Mouse (Mus musculus): ENCODE measurements around the gene Erbb4.

Erbb4 gene

DNA sequence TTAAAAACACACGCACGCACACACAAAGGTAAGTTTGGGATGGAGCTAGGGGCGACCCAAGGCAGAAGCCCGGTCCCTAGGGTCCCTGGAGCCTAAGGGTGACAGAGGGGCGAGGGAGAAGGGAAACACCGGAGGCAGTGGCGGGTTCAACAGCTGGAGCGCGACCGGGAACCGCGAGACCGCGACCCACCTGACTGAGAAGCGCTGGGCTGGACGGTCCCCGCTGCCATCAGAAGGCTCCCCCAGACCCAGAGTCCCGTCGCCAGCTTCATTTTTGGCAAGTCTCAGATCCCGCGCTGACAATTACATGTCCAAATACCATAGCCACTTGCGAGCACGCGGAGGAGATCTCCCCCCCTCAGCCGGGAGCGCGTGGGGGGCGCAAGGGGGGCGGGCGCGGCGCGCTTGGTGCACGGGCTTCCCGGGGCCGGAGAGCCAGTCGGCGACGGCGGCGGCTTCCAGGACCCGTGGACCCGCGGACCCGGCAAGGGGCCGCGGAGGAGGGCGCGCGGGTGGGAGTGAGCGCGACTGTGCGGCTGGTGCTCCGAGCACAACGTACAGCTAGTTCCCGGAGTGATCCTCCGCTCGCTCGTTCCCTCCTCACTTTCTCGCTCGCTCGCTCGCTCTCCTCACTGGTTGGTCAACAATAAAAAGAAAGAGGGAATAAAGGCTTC, at the start of gene Erbb4:
Gene Erbb4 (minus strand): TSS at position 575 of the 674 bp plus-strand sequence.
- no peak for DNase-seq (ENCODE audit: low read depth in 1 of 2, low spot score in 2 of 2)

DNA sequence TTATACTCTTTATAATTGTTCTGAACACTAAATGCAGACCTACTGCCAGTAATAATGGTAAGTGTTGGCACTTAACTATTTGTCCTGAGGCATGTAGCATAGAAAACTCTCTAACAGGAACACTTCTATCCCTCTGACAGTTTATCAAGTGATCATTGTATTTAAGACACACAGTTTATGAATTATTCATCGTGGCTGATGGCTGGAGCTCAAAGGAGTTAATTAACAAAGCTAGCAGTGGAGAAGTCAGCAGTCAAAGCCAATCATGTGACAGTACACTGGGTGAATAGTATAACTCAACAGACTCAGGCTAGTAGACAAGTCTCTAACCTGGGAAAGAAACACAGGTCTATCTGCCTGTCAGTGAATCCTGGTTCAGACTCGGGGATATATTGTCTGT, 49.5 kb upstream of the Erbb4 start:
- DNase-seq (ENCODE audit: low read depth in 1 of 2, low spot score in 2 of 2) = no peak

DNA sequence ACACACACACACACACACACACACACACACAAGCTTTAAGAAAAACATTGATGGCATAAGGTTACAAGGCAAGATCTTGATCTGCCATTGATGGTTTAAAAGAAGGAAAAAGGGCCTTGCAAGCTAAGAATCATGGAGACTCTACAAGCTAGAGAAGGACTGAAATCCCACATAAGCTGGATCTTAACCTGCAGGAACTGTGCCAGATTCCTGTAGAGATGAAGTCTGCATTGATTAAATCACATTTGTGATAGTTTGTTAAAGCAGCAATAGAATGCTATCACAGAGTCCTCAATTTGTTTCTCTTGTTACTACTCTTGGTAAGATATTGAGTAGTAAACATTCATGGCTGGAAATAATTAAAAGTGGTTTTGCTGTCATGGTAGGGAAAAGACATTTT, 33.5 kb upstream of the Erbb4 start:
- no peak for DNase-seq (ENCODE audit: low read depth in 1 of 2, low spot score in 2 of 2)

DNA sequence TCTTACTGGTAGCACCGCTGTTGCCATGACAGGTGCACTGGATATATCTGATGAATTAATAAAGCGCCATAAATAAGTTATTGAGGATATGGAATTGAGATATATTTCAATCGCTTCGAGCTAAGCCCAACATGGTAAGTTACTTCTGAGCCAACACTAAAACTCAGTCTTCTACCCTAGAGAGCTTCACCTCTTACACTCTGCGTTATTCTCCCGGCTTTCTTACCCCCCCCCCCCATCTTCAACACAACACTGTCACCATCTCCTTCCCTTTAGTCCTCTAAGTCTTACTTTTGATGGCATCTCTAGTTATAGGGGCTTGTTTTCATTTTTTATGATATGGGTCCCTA, 31.6 kb upstream of the Erbb4 start:
- DNase-seq (ENCODE audit: low read depth in 1 of 2, low spot score in 2 of 2) = no peak

DNA sequence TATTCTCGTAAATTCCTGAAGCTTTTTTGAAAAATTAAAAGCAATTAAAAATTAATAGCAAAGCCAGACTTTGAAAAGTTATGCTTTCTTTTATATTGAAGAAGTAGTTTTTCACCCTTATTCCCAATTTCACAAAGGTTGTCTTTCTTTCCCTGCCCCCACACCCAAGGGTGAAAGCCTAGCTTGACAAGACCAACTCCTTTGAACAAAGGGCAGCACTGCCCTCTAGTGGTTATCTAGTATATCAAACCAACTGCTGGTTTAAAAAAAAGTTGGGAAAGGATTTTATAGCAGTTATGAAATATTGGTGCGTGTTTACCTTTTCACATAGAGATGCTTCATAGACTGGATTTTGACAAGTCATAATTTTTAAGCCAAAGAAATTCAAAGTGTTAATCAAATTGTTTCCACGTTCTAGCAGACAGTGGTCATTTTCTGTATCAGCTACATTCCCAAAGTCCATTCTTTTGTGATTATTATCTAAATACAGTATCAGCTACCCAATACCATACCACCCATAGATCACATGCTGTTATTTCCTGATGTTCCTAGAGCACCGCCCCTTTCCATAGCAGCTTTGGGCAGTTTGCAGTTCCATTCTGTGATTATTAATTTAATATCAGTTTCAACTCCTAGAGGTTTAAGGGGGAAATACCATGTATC, 31.1 kb upstream of the Erbb4 start:
- DNase-seq (ENCODE audit: low read depth in 1 of 2, low spot score in 2 of 2) = no peak

DNA sequence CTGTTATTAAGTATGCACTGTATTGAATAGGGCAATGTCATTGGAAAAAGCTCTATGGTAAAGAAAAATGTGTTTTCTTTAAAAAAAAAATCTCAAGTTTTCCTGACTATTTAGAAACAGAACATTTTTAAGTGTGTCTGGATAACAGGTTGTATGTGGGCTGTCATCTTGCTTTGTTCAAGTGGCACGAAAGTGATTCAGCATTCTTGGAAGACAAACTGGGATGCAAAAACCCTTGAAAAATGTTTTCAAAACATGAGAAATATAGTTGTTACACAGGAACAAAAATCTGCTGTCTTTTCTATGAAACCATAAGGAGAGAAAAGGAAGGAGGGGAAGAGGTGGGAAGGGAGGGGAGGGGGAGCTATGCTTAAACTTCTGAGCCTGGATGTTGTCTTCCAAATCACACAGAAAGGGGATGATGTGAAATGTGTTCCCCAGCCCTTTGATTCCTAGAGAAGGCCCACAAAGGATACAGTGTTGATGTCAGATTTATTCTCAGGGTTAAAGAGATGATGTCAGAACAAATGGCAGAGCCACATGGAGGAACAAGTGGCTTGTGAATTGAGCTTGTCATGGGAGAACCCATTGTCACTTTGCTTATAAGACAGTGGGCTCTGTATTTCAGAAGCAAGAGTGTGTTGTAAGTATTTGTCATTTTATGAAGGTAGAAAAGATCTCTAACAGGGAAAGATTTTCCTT, 16.4 kb upstream of the Erbb4 start:
- DNase-seq (ENCODE audit: low read depth in 1 of 2, low spot score in 2 of 2) = no peak

DNA sequence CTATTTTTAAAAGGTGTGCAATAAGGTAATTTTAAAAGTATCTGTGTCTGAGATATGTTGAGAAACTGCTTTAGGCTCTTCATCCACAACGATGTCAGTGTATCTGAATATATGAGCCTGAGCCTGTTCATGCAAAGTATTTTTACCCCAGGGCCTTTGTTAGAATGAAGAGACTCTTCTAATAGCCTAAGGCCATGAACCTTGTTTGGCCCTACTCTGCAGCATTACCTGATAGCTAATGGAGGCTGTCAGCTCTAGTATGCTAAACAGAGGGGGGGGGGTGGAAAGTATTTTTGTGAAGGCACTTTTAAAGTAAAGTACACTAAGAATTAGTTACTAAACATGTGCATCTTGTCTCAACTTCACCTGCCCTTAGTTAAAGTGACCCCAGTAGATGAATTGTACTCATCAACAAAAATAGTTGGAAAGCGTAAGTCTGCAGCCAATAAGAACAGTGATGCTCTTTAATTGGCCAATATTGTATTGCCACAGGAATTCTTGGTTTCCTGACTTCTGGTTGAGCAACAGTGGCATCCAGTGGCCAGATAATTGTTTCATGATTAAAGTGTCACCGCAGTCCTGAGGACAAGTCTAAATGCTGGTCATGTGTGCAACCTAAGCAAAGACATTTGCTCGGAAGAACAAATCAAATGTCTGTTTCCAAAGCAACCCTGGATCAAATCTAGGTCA, 10.5 kb upstream of the Erbb4 start:
- no peak for DNase-seq (ENCODE audit: low read depth in 1 of 2, low spot score in 2 of 2)

DNA sequence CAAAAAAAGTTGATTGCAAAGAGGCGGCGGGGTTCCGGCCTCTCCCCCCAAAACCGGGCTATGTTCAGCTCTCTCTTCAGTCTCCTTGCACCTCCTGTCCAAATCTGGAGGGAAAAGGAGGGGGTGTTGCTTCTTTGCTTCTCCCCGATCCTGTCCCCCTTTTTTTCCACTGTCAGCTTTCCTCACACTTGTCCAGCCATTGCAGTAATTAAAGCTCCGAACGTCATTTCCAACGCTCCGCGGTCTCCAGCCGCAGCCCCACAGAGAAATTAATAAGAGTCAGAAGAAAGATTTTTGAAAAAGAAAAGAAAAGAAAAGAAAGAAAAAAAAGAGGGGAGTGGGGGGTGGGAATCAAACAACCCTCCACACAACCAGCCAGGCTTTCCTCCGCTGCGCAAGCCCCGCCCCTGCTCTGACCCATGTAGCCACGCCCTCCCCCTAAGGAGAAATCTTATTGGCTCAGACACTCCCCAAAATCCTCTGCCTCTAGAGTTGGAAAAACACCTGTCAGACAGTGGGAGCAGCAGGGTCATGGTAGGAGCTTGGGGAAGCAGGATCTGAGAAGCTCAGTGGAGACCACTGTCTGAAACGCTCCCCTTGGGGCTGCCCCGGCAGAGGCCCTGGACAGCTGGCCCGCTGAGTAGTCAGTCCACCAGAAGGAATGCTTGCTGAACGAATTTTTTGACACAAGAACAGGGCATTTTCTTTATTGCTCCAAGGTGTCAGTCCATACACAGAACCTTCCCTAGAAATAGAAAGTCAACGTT, 483 bp upstream of the Erbb4 start:
- no peak for DNase-seq (ENCODE audit: low read depth in 1 of 2, low spot score in 2 of 2)

DNA sequence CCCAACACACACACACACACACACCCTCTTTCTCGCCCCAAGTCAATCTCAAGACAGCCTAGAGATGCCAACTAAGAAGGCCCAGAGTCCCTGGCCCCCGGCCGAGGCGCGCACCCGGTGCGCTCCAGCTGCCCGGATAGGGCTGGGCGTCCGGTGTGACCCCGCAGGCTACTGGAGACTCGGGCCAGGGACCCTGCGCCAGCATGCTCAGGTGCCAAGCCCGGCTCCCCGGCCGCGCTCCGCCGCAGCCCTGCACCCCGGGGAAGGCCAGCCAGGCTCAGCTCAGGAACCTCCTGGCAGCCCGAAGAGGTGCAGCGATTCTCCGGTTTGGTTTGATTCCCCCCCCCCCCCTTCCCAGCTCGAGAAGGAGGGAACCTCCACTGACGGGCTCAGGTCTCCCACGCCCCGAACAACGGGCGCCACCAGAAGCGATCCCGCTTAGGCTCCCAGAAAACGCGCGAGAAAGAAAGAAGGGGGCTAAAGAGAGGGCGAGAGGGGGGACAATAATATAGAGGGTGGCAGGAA, 860 bp downstream of the Erbb4 start:
- no peak for DNase-seq (ENCODE audit: low read depth in 1 of 2, low spot score in 2 of 2)

DNA sequence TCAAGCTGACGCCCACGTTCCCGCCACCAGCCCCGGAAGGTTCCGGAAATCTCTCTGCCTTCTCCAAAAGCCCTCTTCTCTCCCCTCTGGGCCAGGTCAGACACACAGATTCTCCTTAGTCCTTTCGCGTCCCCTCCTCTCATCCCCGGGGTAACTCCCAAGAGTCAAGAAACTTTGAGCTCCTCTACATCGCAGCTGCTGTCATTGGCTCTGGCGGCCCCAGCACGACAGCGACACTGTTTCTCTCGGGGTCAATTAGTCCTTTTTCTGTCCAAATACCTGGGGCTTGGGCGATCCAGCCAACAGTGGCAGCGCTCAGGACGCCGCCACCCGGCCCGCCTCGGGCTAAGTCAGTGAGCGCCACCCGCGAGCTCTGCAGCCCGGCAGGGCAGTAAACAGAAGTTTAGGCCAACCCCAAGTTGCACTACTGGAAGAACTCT, 1.5 kb downstream of the Erbb4 start:
- no peak for DNase-seq (ENCODE audit: low read depth in 1 of 2, low spot score in 2 of 2)

DNA sequence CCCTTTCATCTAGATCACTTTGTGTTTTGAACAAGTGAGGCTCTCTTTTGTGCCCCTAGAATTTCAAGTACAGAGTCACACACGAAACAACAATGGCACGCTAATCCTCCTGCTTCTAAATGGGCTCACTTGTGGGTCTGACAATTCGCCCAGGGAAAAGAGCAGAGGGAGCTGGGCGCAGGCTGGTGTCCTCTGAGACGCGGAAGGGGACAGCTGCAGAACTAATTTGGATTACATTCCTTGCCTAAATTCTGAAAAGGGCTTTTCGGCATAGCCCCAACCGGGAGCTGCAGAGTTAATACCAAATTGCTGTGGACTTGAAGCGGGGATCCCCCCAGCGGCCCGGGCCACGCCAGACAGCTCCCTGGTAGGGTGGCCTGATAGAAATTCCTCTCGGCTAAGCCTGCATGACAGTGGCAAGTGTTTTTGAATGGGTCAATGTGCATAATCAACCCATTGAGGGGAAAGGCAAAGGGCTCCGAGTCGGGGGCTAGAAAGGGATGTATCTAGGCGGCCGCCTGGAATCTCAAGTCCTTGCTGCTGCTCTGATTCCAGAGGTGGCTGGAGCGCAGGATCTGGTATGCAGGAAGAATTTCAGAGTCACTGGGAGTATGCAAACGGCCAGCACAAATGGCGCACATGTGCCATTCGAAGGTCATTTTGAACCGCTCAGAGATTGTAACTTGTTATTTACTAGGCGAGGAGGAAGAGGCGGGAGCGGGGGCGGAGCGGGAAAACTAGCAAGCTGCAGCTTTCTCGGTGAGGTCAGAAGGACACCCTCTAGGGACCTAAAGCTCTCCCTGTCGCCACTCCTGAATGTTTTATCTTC, 2.2 kb downstream of the Erbb4 start:
- DNase-seq (ENCODE audit: low read depth in 1 of 2, low spot score in 2 of 2) = no peak

DNA sequence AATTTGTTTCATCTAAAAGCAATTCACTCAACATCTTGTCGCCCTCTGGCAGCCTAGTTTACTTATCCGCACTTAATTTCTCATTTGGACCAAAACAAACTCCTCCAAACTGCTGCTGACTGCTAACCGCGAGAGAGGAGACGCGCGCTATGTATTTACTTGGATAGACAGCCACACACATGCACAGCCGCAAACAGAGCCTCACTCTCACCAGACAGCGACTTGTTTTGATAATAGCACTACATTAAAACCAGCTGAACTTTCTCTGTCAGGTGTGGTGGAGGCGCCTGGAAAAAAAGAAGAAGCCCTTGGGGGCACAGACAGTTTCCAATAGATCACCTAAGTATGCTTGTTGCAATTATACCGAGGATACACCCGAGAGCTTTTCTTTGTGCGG, 2.8 kb downstream of the Erbb4 start:
- no peak for DNase-seq (ENCODE audit: low read depth in 1 of 2, low spot score in 2 of 2)

DNA sequence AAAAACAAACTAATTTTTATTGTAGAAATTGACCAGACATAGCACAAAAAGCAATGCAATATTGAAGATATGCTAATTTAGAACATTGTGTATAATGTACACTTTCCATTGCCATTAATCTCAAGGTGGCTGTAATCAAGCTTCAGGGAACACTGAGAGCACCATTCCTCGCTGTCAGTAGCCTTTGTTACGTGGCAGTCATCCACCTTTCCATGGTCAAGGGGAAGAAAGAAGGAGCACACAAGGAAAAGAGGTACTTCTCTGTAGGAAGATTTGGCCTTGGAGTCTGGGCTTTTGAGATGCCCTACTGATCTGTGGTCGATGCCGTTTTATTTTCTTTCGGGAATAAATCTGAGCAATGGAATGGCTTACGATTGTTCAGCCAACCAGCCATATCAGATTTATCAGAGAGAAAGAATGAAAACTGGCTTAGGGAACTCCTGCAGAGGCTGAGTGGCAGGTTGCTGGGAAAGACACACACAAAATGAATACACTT, 4.6 kb downstream of the Erbb4 start:
- no peak for DNase-seq (ENCODE audit: low read depth in 1 of 2, low spot score in 2 of 2)

DNA sequence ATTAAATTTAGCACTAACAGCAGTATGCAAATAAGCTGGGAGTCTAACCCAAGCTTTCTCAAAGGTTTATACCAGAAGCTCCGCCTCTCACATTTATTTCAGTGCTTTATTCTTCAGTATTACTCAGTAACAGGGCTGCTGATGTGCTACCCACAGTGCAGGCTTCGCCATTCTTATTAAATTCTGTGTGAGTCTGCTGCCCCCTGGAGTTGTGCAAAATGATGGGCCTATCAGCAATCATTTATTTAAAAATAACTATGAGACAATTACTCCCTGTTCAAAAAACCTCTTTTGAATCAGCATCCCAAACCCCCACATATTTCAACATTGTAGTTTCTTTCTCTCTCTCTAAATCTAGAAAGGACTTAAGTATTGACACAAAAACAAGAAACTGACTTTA, 6.2 kb downstream of the Erbb4 start:
- DNase-seq (ENCODE audit: low read depth in 1 of 2, low spot score in 2 of 2) = no peak

DNA sequence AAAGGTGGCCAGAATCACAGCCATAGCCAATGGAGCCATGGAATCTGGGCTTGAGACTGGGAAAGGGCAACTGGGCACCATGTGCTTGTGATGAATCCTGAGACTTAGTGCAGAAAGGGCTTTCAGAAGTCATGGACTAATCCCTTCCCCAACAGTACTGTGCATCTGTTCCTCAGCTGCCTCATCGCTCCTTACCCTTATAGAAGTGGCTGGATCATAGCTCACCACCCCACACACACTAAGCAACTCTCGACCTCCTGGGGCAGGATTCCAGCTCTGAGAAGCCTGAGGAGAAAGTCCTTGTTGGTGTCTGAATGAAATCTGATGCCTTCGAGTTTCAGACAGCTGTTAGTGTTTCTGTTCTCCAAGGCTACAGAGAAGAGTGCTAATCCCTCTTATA, 14.8 kb downstream of the Erbb4 start:
- no peak for DNase-seq (ENCODE audit: low read depth in 1 of 2, low spot score in 2 of 2)

DNA sequence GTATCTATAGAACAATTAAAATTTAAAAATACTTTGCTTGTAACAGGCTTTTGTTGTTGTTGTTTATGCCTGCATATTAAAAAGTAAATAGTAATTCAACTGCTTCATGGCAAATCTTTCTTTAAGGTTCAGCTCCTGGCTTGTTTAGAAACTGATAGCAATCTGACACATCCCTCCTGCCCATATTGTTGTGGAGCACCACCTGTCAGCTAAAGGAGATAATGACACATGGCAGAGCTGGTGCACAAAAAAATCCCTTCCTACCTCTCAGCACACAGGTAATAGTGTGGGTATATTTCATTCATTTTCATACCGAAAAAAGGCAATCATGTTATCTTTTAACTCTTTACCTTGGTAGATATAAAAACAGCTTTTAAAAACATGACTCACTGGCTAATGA, 18.5 kb downstream of the Erbb4 start:
- no peak for DNase-seq (ENCODE audit: low read depth in 1 of 2, low spot score in 2 of 2)

DNA sequence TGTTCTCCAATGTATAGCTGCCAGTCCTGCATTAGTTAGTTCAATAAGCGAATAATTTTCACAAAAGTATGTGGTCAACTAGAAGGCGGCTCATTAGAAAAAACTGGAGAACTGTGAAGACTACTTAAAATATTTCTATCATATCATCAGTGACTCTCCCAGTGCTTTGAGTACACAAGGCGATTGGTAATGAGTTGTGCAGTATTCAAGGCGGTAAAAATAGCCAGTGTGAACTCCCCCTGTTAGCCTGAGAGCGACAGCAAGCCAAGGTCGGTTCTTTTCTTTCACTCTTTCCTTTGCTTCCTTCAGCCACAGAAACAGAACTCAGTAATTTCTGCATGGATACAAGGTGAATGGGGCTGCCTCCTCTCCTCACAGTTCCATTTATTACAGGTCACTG, 22.1 kb downstream of the Erbb4 start:
- DNase-seq (ENCODE audit: low read depth in 1 of 2, low spot score in 2 of 2) = no peak

DNA sequence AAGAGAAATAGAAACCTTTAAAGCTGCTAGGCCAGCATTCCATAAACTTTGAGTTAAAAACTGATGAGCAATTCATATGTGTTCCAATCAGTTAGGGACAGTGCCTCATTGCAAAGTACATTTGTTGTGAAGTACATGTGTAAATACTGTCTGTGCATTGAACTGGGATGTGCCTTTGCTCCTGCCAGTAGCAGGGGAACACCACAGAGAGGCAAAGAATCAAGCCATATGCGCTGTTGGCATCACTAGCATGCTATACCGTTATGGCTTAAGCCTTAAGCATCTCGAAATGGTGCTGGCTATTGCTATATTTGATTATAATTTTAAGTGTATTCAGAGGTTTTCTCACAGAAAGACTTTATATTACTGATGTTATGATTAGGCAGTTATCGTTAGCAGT, 58.9 kb downstream of the Erbb4 start:
- no peak for DNase-seq (ENCODE audit: low read depth in 1 of 2, low spot score in 2 of 2)

DNA sequence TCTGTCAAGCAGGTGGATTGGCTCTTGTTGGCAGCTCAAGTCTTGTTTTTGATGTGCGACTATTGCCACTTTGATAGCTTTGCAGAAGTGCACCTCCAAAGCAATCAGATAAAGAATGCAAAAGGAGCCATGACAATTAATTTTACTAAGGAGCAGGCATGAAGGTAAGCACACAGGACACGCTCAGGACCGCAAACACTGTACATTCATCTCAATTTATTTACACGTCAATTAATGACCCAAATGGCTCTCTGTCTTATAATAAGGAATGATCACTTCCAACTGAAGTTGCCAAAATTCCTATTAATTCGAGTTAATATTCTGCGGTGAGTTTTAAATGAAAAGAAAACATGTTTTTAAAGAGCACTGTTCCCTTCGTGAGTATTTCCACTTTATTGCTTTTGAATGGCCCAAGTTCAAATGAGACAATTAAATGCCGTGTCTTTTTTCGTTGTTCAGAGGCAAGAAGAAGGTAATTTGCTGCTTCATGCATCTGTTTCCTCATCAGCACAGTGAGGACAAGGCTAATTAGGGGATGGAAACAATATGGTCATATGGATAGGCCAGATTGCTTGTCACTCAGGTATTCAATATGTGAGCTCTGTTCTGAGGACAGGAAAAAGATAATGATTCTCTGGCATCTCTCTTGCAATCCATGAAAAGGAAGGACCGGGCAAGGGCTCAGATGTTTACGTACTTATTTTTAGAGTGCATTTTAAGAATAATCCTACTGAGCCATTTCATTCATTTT, 61.5 kb downstream of the Erbb4 start:
- DNase-seq (ENCODE audit: low read depth in 1 of 2, low spot score in 2 of 2) = no peak
